Mouse (Mus musculus) liver, adult 2 months (tissue): ENCODE results near the gene Ripor1.

Source experiments
- CTCF ChIP-seq: fragments of 200-500 bp; IDR thresholded peaks from 2 replicates; pipeline ENCODE4 v1.5.1; 2011; ENCODE audit warnings: low read depth, low read length, control low read depth
- POLR2A ChIP-seq: fragments of 200-500 bp; IDR thresholded peaks from 2 replicates; pipeline ENCODE4 v1.6.1; 2011; ENCODE audit warnings: low read length, control low read depth; ENCODE audit not compliant: insufficient read depth; ENCODE audit errors: extremely low read depth

DNA sequence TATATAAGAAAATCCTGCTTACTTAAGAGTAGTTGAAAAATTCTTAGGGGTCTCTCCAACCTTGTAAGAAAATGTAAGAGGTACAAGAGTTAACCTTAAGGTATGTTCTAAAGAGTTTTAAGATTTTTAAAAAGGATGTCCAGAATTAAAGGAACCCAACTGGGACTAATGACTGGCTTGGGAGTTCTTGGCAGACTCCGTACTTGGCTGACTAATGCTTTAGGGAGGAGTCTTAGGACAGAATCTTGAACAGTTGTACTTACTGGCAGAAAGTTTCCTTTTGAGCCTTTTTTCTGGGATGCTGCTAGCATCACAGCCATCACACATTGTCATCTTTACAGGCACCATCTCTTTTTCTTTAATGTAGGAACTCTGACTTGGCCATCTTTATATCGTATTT is 35.5 kb downstream of the Ripor1 start:
- TF ChIP-seq POLR2A (no peak), CTCF (no peak)
